Mouse (Mus musculus) forebrain, embryonic 11.5 days (tissue): Measurements from ENCODE around the gene Mog. TPM values are rescaled to one million over a fixed set of nuclear protein-coding genes. Genes with fewer than 3 reads are reported as not detected.

ENCODE experiments used
- ATAC-seq: fragments of 200-750 bp; cut with Nextera tagmentation; replicated peaks from 2 replicates; pipeline ENCODE4 v1.8.0; 2017; ENCODE audit warnings: moderate TSS enrichment; ENCODE audit not compliant: low FRiP score
- DNase-seq: peaks from one replicate; pipeline ENCODE4 v3.0.0-alpha.2; 2017; ENCODE audit warnings: low spot score
- H3K27ac ChIP-seq: fragments of 300-500 bp; sonication (generic); 2 replicates; pipeline ENCODE4 v1.5.1; 2014; ENCODE audit warnings: low read depth, low read length
- H3K27me3 ChIP-seq: fragments of 300-500 bp; sonication (generic); 2 replicates; pipeline ENCODE4 v1.6.1; 2014; ENCODE audit warnings: mild to moderate bottlenecking, low read length, mixed read lengths; ENCODE audit not compliant: control insufficient read depth, insufficient read depth
- H3K36me3 ChIP-seq: fragments of 300-500 bp; sonication (generic); 2 replicates; pipeline ENCODE4 v1.6.1; 2014; ENCODE audit warnings: mild to moderate bottlenecking, low read length, moderate library complexity, mixed read lengths; ENCODE audit not compliant: control insufficient read depth, insufficient read depth
- H3K4me1 ChIP-seq: fragments of 300-500 bp; sonication (generic); replicated peaks from 2 replicates; pipeline ENCODE4 v1.6.1; 2014; ENCODE audit warnings: low read length, mixed read lengths; ENCODE audit not compliant: control insufficient read depth, insufficient read depth
- H3K4me2 ChIP-seq: fragments of 300-500 bp; sonication (generic); 2 replicates; pipeline ENCODE4 v1.6.1; 2014; ENCODE audit warnings: low read depth, mild to moderate bottlenecking, low read length, moderate library complexity, mixed read lengths; ENCODE audit not compliant: severe bottlenecking
- H3K4me3 ChIP-seq: fragments of 300-500 bp; sonication (generic); 2 replicates; pipeline ENCODE4 v1.5.1; 2014; ENCODE audit warnings: low read depth, low read length
- H3K9ac ChIP-seq: fragments of 300-500 bp; sonication (generic); 2 replicates; pipeline ENCODE4 v1.6.1; 2014; ENCODE audit warnings: low read length
- H3K9me3 ChIP-seq: fragments of 300-500 bp; sonication (generic); 2 replicates; pipeline ENCODE4 v1.6.1; 2016; ENCODE audit warnings: low read length, mixed read lengths; ENCODE audit not compliant: control insufficient read depth
- WGBS: fragments of 180-500 bp; shearing (Covaris S2); extraction: QIAGEN DNeasy Blood & Tissue Kit; methylation state at CpG from one replicate; pipeline ENCODE4 v1.1.7; 2014; 5-methylcytosine and 5-hydroxymethylcytosine counted together
- polyA plus RNA-seq: library from polyadenylated mRNA; unstranded; fragments of >200 nt; fragmentation: Nextera tagmentation; extraction: Ambion mirVana; gene quantifications from 2 replicates; pipeline ENCODE4 v1.2.1, GENCODE M21; 2014

Gene Mog
- polyA plus RNA-seq, 1 experiment from 2014 or later: 0.39 TPM

DNA sequence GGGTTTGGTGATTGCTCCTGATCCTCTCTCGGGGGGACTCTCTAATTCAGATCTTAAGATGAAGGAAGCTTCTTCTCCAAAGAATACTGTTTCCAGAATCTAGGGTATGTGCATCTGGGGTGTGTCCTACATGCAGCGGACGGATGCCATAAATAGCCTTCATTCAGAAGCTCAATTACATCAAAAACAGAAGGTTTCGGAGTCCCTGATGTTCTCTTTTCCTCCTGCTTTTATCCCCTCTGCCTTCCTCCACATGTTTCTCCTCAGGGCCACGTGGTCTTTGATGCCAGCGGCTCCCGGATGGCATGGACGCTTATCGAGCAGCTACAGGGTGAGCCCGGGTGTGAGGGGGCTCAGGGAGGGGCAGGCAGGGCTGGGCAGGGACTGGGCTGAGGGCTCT, 39.9 kb upstream of the Mog start:
- H3K27ac ChIP-seq: no peak overlapping the region
- no peaks in the 10 kb centered on the region for H3K9me3 ChIP-seq
- H3K36me3 ChIP-seq: peaks cover 3% of the 10 kb centered on the region; the same call in 1 of the 2 replicates
- no peaks in the 10 kb centered on the region for H3K27me3 ChIP-seq
- H3K4me3 ChIP-seq: no peak overlapping the region
- ATAC-seq (no peak), DNase-seq (no peak)
- H3K4me2 ChIP-seq: no peak overlapping the region
- H3K9ac ChIP-seq: no peak overlapping the region
- 65% methylated on average over 10 of the region's 10 CpGs for WGBS
- H3K4me1 ChIP-seq: 0 out of 2 replicates have a peak, but pooled peaks cover 2% of the 10 kb centered on the region

DNA sequence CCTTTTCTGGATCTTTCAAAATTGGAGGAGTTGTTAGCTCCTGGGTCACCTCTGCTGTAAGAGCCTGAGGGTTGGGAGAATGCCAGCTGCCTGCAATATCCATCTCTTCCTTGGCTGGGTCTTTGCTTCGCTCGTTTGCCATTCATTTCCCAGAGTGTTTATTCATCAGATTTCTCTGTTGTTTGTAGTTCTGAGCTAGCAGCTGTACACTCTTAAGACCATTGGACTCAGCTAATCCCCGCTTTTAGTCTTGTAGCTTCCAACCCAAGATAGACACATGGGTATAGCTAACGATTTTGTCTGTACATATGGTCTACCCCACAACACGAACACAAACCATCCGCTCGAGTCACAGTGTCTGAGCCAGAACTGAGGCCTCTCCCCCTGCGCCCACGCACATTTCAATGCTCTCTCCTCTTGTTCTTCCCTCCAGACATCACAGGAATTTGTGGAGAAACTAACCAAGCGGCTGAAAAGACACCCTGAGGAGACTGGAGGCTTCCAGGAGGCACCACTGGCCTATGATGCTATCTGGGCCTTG, 39.0 kb upstream of the Mog start:
- no peak for ATAC-seq
- Histone ChIP-seq H3K27ac (no peak overlapping the region), H3K4me3 (no peak overlapping the region), H3K4me1 (0 out of 2 replicates have a peak, but pooled peaks cover 2% of the 10 kb centered on the region), H3K36me3 (peaks cover 3% of the 10 kb centered on the region; the same call in 1 of the 2 replicates), H3K9ac (no peak overlapping the region), H3K9me3 (no peaks in the 10 kb centered on the region), H3K27me3 (no peaks in the 10 kb centered on the region), H3K4me2 (no peak overlapping the region)
- no peak for DNase-seq
- WGBS: 77% methylated on average over 10 of the region's 10 CpGs

DNA sequence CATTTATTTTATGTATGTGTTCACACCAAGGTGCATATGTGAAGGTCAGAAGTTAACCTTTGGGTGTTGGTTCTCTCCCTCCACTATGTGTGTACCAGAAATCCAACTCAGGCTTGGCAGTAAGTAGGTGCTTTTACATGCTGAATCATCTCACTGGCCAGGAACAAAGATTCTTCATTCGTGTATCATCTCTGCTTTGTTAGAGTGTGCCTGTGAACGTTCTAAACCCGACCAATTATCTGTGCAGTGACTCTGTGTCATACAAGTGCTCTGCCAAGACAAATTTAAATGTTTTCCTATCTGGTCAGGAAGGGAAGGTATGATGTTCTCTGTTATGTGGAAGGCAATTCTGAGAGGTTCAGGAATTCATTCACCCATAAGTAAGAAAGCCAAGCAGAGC, 38.2 kb upstream of the Mog start:
- WGBS: 50% methylated on average over 3 of the region's 3 CpGs
- no peaks in the 10 kb centered on the region for H3K9me3 ChIP-seq
- H3K36me3 ChIP-seq: peaks cover 2% of the 10 kb centered on the region; the same call in 1 of the 2 replicates
- DNase-seq (no peak), ATAC-seq (no peak)
- H3K9ac ChIP-seq: no peak overlapping the region
- 0 out of 2 replicates have a peak, but pooled peaks cover 2% of the 10 kb centered on the region for H3K4me1 ChIP-seq
- H3K4me2 ChIP-seq: no peak overlapping the region
- no peak overlapping the region for H3K27ac ChIP-seq
- H3K4me3 ChIP-seq: no peak overlapping the region
- H3K27me3 ChIP-seq: no peaks in the 10 kb centered on the region

DNA sequence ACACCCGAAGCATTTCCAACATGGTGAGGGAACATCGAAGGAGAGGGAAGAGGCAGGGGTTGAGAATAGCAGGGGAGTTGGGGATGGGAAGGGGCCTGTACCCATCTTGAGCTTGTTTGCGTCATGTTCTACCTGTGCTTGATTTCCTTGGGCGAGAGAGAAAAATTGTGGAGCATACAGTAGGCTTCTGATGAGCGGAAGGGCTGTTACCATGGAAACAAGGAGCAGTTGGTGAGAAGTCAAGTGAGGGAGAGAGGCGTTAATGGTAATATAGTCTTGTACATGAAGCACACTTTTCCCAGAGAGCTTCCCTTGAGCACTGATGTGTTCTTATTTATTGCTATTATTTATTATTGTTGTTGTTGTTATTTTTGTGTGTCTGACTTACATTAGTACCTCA, 33.8 kb upstream of the Mog start:
- H3K4me3 ChIP-seq: no peak overlapping the region
- H3K27me3 ChIP-seq: no peaks in the 10 kb centered on the region
- no peak overlapping the region for H3K9ac ChIP-seq
- H3K27ac ChIP-seq: no peak overlapping the region
- no peaks in the 10 kb centered on the region for H3K9me3 ChIP-seq
- H3K4me1 ChIP-seq: 0 out of 2 replicates have a peak, but pooled peaks cover 2% of the 10 kb centered on the region
- WGBS: 94% methylated on average over 6 of the region's 6 CpGs
- no peak overlapping the region for H3K4me2 ChIP-seq
- ATAC-seq (no peak), DNase-seq (no peak)
- no peaks in the 10 kb centered on the region; the same call in 1 of the 2 replicates for H3K36me3 ChIP-seq

DNA sequence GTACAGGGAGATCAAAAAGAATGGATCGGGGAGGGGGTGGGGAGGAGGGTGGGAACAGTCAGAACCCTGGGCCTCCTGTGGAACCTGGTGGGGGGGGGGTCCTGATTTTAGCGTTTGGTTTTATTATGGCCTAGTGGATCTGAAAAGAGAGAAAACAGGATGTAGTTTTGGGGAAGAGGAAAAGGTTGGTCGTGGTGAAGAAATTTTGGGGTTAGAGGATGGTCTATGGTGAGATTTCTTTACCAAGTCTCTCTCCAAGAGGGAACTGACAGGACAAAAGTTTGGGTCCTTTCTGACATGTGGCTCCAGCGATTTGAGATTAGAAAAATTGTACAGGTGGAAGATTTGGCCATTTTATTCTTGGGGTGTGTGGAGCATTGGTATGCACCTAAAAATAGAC, 28.5 kb upstream of the Mog start:
- Histone ChIP-seq H3K4me3 (peak overlapping the region; percentile 64), H3K36me3 (no peaks in the 10 kb centered on the region; the same call in 1 of the 2 replicates), H3K9me3 (no peaks in the 10 kb centered on the region), H3K27me3 (peaks cover 10% of the 10 kb centered on the region), H3K4me2 (peak overlapping the region; percentile 95; the same call in 1 of the 2 replicates), H3K9ac (no peak overlapping the region), H3K27ac (no peak overlapping the region), H3K4me1 (peaks cover 19% of the 10 kb centered on the region)
- 54% methylated on average over 4 of the region's 4 CpGs for WGBS
- DNase-seq (no peak), ATAC-seq (no peak)

DNA sequence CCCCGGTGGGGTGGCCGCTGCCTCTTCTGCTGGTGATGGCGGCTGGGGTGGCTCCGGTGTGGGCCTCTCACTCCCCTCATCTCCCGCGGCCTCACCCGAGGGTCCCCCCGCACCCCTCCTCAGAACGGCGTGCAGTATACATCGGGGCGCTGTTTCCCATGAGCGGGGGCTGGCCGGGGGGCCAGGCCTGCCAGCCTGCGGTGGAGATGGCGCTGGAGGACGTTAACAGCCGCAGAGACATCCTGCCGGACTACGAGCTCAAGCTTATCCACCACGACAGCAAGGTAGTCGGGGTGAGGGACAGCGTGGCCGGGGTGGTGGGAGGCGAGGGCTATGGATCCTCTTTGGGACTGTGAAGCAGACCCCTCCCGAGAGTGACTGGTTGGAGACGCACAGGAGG, 27.7 kb upstream of the Mog start:
- peak overlapping the region; percentile 75 for H3K9ac ChIP-seq
- 1% methylated on average over 27 of the region's 27 CpGs for WGBS
- no peak for DNase-seq
- peaks cover 19% of the 10 kb centered on the region for H3K4me1 ChIP-seq
- peak overlapping the region; percentile 95 for H3K4me2 ChIP-seq
- no peaks in the 10 kb centered on the region; the same call in 1 of the 2 replicates for H3K36me3 ChIP-seq
- peak; percentile 30 for ATAC-seq
- H3K27me3 ChIP-seq: peaks cover 10% of the 10 kb centered on the region
- no peak overlapping the region for H3K27ac ChIP-seq
- peak overlapping the region; percentile 64 for H3K4me3 ChIP-seq
- no peaks in the 10 kb centered on the region for H3K9me3 ChIP-seq

DNA sequence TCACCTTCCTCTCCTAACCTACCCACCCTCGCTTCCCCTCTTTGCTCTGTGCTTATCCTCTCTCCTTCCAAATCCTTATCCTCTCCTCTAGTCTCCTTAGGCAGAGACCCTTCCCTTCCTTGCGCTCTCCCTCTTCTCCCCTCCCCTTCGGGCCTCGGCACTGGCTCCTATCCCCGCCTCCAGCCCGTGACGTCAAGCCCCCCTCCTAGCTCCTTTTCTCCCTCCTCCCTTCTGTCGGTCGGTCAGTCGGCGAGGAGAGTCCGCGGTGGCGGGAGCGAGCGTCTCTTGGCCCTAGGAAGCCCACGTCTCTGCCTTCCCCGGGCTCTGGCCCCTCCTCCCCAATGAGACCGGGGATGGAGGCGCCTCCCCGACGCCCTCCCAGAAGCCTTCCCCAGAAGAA, 27.2 kb upstream of the Mog start:
- H3K4me2 ChIP-seq: peak overlapping the region; percentile 95
- H3K27me3 ChIP-seq: peaks cover 10% of the 10 kb centered on the region
- peak overlapping the region; percentile 75 for H3K9ac ChIP-seq
- DNase-seq (peak; percentile 92), ATAC-seq (peak; percentile 74)
- peak overlapping the region; percentile 64 for H3K4me3 ChIP-seq
- peaks cover 19% of the 10 kb centered on the region for H3K4me1 ChIP-seq
- no peaks in the 10 kb centered on the region; the same call in 1 of the 2 replicates for H3K36me3 ChIP-seq
- no peaks in the 10 kb centered on the region for H3K9me3 ChIP-seq
- WGBS: 0% methylated on average over 19 of the region's 22 CpGs
- H3K27ac ChIP-seq: no peak overlapping the region

DNA sequence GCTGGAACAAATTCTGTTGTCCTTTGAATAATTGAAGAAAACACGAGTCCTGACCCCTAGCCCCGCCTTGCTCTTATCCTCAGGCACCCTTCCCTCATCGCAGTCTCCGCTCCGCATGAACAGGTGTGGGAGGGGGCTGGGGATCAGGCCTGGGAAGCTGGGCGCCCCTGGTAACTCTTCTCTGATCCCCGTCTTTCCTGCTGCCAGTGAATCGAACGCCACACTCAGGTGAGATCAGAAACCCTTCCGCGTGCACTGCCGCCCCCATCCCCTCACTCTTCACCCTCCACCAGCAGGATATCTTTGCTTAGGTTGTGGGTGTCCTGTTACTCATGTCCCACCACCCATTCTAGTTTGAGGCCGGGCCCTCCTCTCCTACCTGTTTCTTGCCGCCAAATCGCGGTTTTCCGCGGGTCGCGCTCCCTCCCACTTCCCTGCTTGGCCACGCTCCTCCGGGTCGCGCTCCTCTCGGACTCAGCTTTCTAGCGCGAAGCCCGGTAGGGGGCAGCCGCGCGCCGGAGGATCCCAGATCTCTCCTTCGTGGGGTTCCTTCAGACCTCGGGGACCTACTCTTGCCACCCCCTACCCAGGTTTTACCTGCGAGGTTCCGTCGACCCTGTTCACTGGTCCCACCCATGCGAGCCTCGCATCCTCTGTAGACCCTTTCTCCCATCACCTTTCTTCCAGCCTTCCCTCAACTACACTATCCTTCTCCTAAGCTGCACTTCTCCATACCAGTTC, 26.5 kb upstream of the Mog start:
- H3K9me3 ChIP-seq: no peaks in the 10 kb centered on the region

More for the DNA sequence above, 26.5 kb upstream of the Mog start:
- ATAC-seq (peak; percentile 25), DNase-seq (peak; percentile 88)
- WGBS: 2% methylated on average over 39 of the region's 39 CpGs
- no peak overlapping the region for H3K27ac ChIP-seq
- peak overlapping the region; percentile 95 for H3K4me2 ChIP-seq
- no peaks in the 10 kb centered on the region; the same call in 1 of the 2 replicates for H3K36me3 ChIP-seq
- H3K4me3 ChIP-seq: peak overlapping the region; percentile 64
- H3K9ac ChIP-seq: peak overlapping the region; percentile 75
- peaks cover 19% of the 10 kb centered on the region for H3K4me1 ChIP-seq
- H3K27me3 ChIP-seq: peaks cover 10% of the 10 kb centered on the region
